Mouse (Mus musculus): ENCODE measurements around the gene Prune1.

- TF ChIP-seq POLR2A (IDR thresholded peaks at IDR 0.05; ENCODE audit: control insufficient read depth, extremely low read depth, insufficient read depth, low read length, poor library complexity) (no peak), CTCF (IDR thresholded peaks at IDR 0.05; ENCODE audit: borderline replicate concordance, control insufficient read depth, extremely low read depth, insufficient read depth, low read length, poor library complexity) (no peak)
These were observed 2.8 kb upstream of the Prune1 start for GRCm38 (mm10) chr3:95284501-95285281.
